Mouse (Mus musculus): ENCODE measurements around the gene Gm20388.

DNA sequence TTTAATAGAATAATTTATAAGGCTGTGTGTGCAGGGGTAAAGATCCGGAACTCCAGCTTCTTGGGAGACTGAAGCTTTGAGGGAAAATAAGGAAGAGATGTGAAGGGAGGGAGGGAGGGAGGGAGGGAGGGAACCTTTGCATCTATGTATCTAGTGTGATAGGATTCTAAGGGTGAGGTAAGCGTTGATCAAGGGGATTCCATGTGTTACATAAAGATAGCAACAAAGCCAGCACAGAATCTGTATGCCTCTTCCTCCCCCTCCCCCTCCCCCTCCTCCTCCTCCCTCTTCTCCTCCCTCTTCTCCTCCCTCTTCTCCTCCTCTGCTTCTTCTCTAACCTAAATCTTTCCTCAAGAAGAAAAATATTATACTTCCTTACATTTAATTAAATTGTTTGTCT is 3436.7 kb downstream of the Gm20388 start:
- TF ChIP-seq POLR2A (IDR thresholded peaks at IDR 0.05; ENCODE audit: extremely low read depth, insufficient read depth, low read length) (no peak), CTCF (IDR thresholded peaks at IDR 0.05; ENCODE audit: extremely low read depth, insufficient read depth, low read length) (no peak)

All from cortical plate, adult 2 months (tissue).